Mouse (Mus musculus): Measurements from ENCODE around the gene Ei24.

GRCm38 (mm10) chr9:36821644-36822000, 24.4 kb upstream of the Ei24 start, which contains the start of gene Fez1:
- TF ChIP-seq MAX (IDR thresholded peaks at IDR 0.05; ENCODE audit: low read depth) (no peak), TCF3 (IDR thresholded peaks at IDR 0.05; ENCODE audit: insufficient read length, low read depth) (no peak), POLR2A (IDR thresholded peaks at IDR 0.05; ENCODE audit: insufficient read length, low read depth) (no peak), TCF12 (IDR thresholded peaks at IDR 0.05; ENCODE audit: insufficient read depth, poor library complexity, severe bottlenecking) (no peak), SRF (IDR thresholded peaks at IDR 0.05; ENCODE audit: control insufficient read depth, insufficient read length, low read depth) (no peak), REST (IDR thresholded peaks at IDR 0.05; ENCODE audit: insufficient read depth, insufficient read length) (no peak), CEBPB (IDR thresholded peaks at IDR 0.05; ENCODE audit: insufficient read depth, poor library complexity, severe bottlenecking) (no peak), POLR2AphosphoS2 (IDR thresholded peaks at IDR 0.05; ENCODE audit: insufficient read length, low read depth) (no peak), USF1 (IDR thresholded peaks at IDR 0.05; ENCODE audit: low read depth) (no peak)
